Mouse (Mus musculus): ENCODE measurements around the gene Tbc1d5. TPM values are rescaled to one million over a fixed set of nuclear protein-coding genes. Genes with fewer than 3 reads are reported as not detected.
A peak's percentile ranks its signal among the peaks of the same experiment; 100 is the strongest.

The Tbc1d5 gene
- polyA plus RNA-seq, 1 experiment from 2014 or later, result 8.6 TPM

DNA sequence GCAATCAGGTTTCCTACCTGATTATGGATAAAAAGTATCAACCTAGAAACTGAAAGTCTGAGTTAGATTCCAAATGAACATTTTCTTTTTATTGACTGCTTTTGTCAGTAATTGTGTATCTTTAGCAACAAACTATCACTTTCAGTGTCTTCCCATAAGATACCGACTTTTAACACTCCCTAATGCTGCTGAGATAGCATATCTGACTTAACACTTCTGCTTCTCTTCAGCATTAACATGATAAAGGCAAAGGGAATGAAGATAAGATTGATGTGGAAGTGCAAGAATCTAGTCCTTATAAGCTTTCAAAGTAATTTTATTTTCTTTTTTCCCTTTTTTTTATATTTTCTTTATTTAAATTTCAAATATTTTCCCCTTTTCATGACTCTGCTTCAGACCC is 138.3 kb downstream of the Tbc1d5 start:
- 92% methylated on average over 1 of the region's 1 CpGs for WGBS
- Histone ChIP-seq H3K9ac (no peak overlapping the region), H3K27me3 (replicated peaks) (no peaks in the 10 kb centered on the region), H3K9me3 (no peaks in the 10 kb centered on the region), H3K27ac (no peak overlapping the region), H3K4me1 (no peaks in the 10 kb centered on the region), H3K4me3 (no peak overlapping the region), H3K4me2 (no peak overlapping the region), H3K36me3 (replicated peaks) (no peaks in the 10 kb centered on the region)
- ATAC-seq (replicated peaks), result no peak

GRCm38 (mm10) chr17:51023227-51023626 is 155.9 kb downstream of the Tbc1d5 start:
- no peak overlapping the region for H3K4me2 ChIP-seq
- no peaks in the 10 kb centered on the region for H3K9me3 ChIP-seq
- no peak overlapping the region for H3K27ac ChIP-seq
- no peaks in the 10 kb centered on the region for H3K27me3 ChIP-seq (replicated peaks)
- no peaks in the 10 kb centered on the region for H3K36me3 ChIP-seq (replicated peaks)
- no peak overlapping the region for H3K9ac ChIP-seq
- H3K4me3 ChIP-seq, result no peak overlapping the region
- no peaks in the 10 kb centered on the region for H3K4me1 ChIP-seq
- no peak for ATAC-seq (replicated peaks)
- 84% methylated on average over 5 of the region's 5 CpGs for WGBS

GRCm38 (mm10) chr17:51016384-51016783 is 162.8 kb downstream of the Tbc1d5 start:
- H3K27ac ChIP-seq, result no peak overlapping the region
- 76% methylated on average over 2 of the region's 2 CpGs for WGBS
- no peaks in the 10 kb centered on the region for H3K36me3 ChIP-seq (replicated peaks)

GRCm38 (mm10) chr17:51013908-51014307 is 165.2 kb downstream of the Tbc1d5 start:
- Histone ChIP-seq H3K4me2 (no peak overlapping the region), H3K27ac (no peak overlapping the region), H3K4me1 (no peaks in the 10 kb centered on the region), H3K36me3 (replicated peaks) (no peaks in the 10 kb centered on the region), H3K9me3 (no peaks in the 10 kb centered on the region), H3K9ac (no peak overlapping the region), H3K27me3 (replicated peaks) (no peaks in the 10 kb centered on the region), H3K4me3 (no peak overlapping the region)
- no peak for ATAC-seq (replicated peaks)

More at GRCm38 (mm10) chr17:51016384-51016783, 162.8 kb downstream of the Tbc1d5 start:
- no peaks in the 10 kb centered on the region for H3K9me3 ChIP-seq
- H3K4me3 ChIP-seq, result no peak overlapping the region
- no peak for ATAC-seq (replicated peaks)
- H3K4me1 ChIP-seq, result no peaks in the 10 kb centered on the region
- no peak overlapping the region for H3K4me2 ChIP-seq
- no peaks in the 10 kb centered on the region for H3K27me3 ChIP-seq (replicated peaks)
- H3K9ac ChIP-seq, result no peak overlapping the region

GRCm38 (mm10) chr17:51003179-51003578 is 176.0 kb downstream of the Tbc1d5 start:
- ATAC-seq (replicated peaks), result no peak

GRCm38 (mm10) chr17:50998216-50998615 is 180.9 kb downstream of the Tbc1d5 start:
- Histone ChIP-seq H3K27me3 (replicated peaks) (no peaks in the 10 kb centered on the region), H3K27ac (no peak overlapping the region), H3K9me3 (no peaks in the 10 kb centered on the region), H3K9ac (no peak overlapping the region), H3K4me3 (no peak overlapping the region), H3K4me1 (no peaks in the 10 kb centered on the region), H3K36me3 (replicated peaks) (no peaks in the 10 kb centered on the region), H3K4me2 (no peak overlapping the region)
- 85% methylated on average over 1 of the region's 1 CpGs for WGBS
- no peak for ATAC-seq (replicated peaks)

More at GRCm38 (mm10) chr17:51003179-51003578, 176.0 kb downstream of the Tbc1d5 start:
- H3K27me3 ChIP-seq (replicated peaks), result no peaks in the 10 kb centered on the region
- H3K9me3 ChIP-seq, result no peaks in the 10 kb centered on the region
- no peak overlapping the region for H3K27ac ChIP-seq
- no peak overlapping the region for H3K4me2 ChIP-seq
- H3K4me3 ChIP-seq, result no peak overlapping the region
- no peak overlapping the region for H3K9ac ChIP-seq
- no peaks in the 10 kb centered on the region for H3K36me3 ChIP-seq (replicated peaks)
- H3K4me1 ChIP-seq, result no peaks in the 10 kb centered on the region

- no peak overlapping the region for H3K4me2 ChIP-seq
- H3K4me3 ChIP-seq, result no peak overlapping the region
- no peaks in the 10 kb centered on the region for H3K36me3 ChIP-seq (replicated peaks)
- H3K4me1 ChIP-seq, result no peaks in the 10 kb centered on the region
- WGBS, result 97% methylated on average over 3 of the region's 3 CpGs
- ATAC-seq (replicated peaks), result no peak
- H3K9ac ChIP-seq, result no peak overlapping the region
- H3K9me3 ChIP-seq, result no peaks in the 10 kb centered on the region
- no peaks in the 10 kb centered on the region for H3K27me3 ChIP-seq (replicated peaks)
- no peak overlapping the region for H3K27ac ChIP-seq
These were observed 185.7 kb downstream of the Tbc1d5 start for GRCm38 (mm10) chr17:50993294-50993993.

DNA sequence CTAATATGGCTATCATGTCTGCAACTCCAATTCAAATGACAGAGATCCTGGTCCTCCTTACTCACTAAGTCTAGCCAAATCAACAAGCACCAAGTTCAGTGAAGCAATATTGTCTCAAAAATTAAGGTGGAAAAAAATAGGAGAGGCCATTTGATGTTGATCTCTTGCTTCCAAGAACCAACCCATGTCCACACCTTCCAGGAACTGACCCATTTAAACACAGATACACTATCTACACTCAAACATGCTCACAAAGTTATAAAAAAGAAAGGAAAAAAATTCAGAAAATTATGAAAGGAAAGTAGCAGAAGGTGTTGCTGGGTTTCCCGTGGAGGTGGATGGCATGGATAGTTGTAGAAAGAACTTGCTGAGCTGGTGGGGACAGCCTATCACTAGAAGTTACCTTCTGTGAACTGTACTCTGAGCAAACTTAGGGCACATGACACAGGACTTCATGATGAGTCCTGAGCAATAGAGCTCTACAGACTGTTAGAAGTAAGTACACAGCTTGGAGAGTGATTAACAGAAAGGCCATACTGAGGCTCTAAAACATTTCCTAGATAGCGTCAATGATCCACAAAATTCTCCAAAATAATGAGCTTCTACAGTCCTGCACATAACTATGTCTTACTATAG is 188.3 kb downstream of the Tbc1d5 start:
- WGBS, result 92% methylated on average over 2 of the region's 2 CpGs

DNA sequence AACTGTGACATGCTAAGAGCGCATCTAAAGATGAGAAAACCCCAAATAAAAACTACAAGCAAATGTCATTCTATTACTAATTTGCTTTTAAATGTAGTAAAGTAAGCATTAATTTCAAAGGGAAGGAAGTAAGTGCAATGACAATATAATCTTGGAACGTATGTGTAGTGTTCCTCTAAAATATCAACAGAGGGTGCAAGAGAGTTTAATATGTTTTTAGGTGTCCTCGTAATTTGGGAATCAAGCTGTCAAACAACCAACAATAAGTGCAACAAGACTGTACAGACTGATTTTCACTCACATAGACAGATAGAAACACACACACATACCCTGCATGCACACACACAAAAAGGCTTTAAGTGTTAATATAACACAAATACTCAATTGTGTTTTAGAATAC is 191.2 kb downstream of the Tbc1d5 start:
- no peaks in the 10 kb centered on the region for H3K36me3 ChIP-seq (replicated peaks)
- H3K27me3 ChIP-seq (replicated peaks), result no peaks in the 10 kb centered on the region
- WGBS, result 63% methylated on average over 3 of the region's 3 CpGs
- 0 out of 2 replicates have a peak, but pooled peaks have one; percentile 17 for ATAC-seq (replicated peaks)
- no peaks in the 10 kb centered on the region for H3K9me3 ChIP-seq
- H3K27ac ChIP-seq, result no peak overlapping the region
- H3K9ac ChIP-seq, result no peak overlapping the region
- H3K4me1 ChIP-seq, result no peaks in the 10 kb centered on the region
- H3K4me2 ChIP-seq, result no peak overlapping the region
- H3K4me3 ChIP-seq, result no peak overlapping the region

More for the DNA sequence above, 188.3 kb downstream of the Tbc1d5 start:
- no peaks in the 10 kb centered on the region for H3K4me1 ChIP-seq
- H3K4me2 ChIP-seq, result no peak overlapping the region
- no peak overlapping the region for H3K27ac ChIP-seq
- no peak for ATAC-seq (replicated peaks)
- H3K9me3 ChIP-seq, result no peaks in the 10 kb centered on the region
- no peak overlapping the region for H3K4me3 ChIP-seq
- H3K9ac ChIP-seq, result no peak overlapping the region
- no peaks in the 10 kb centered on the region for H3K36me3 ChIP-seq (replicated peaks)
- no peaks in the 10 kb centered on the region for H3K27me3 ChIP-seq (replicated peaks)

DNA sequence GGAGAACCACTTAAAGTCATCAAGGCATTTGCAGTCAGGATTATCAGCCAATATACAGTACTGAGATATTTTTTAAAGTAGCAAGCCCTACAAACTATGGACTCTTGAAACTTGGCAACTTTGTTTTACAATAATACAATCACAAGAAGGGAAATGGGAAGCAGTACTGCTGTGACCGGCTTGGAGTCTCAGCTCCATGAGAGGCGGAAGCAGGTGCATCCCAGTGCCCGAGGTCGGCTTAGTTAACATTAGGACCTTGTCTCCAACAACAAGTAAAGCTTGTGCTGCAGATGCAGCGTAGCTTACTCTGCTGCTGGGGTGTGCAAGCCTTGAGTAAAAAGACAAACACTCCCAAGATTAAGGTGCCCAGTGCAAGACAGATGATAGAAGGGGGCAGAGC is 197.2 kb downstream of the Tbc1d5 start:
- no peak overlapping the region for H3K9ac ChIP-seq
- H3K27ac ChIP-seq, result no peak overlapping the region
- H3K36me3 ChIP-seq (replicated peaks), result no peaks in the 10 kb centered on the region
- H3K4me1 ChIP-seq, result no peaks in the 10 kb centered on the region
- WGBS, result 80% methylated on average over 5 of the region's 5 CpGs
- H3K4me3 ChIP-seq, result no peak overlapping the region
- no peak for ATAC-seq (replicated peaks)
- no peaks in the 10 kb centered on the region for H3K9me3 ChIP-seq
- H3K27me3 ChIP-seq (replicated peaks), result no peaks in the 10 kb centered on the region
- no peak overlapping the region for H3K4me2 ChIP-seq

GRCm38 (mm10) chr17:50972142-50972541 is 207.0 kb downstream of the Tbc1d5 start:
- H3K4me2 ChIP-seq, result no peak overlapping the region

GRCm38 (mm10) chr17:50966147-50966546 is 213.0 kb downstream of the Tbc1d5 start:
- no peaks in the 10 kb centered on the region for H3K27me3 ChIP-seq (replicated peaks)
- H3K4me1 ChIP-seq, result no peaks in the 10 kb centered on the region
- H3K4me3 ChIP-seq, result no peak overlapping the region
- H3K27ac ChIP-seq, result no peak overlapping the region
- H3K9ac ChIP-seq, result no peak overlapping the region
- H3K9me3 ChIP-seq, result no peaks in the 10 kb centered on the region
- H3K36me3 ChIP-seq (replicated peaks), result no peaks in the 10 kb centered on the region
- WGBS, result 97% methylated on average over 1 of the region's 1 CpGs
- no peak for ATAC-seq (replicated peaks)
- H3K4me2 ChIP-seq, result no peak overlapping the region

More at GRCm38 (mm10) chr17:50972142-50972541, 207.0 kb downstream of the Tbc1d5 start:
- no peaks in the 10 kb centered on the region for H3K36me3 ChIP-seq (replicated peaks)
- no peak for ATAC-seq (replicated peaks)
- WGBS, result 27% methylated on average over 1 of the region's 1 CpGs
- H3K4me1 ChIP-seq, result no peaks in the 10 kb centered on the region
- H3K27ac ChIP-seq, result no peak overlapping the region
- H3K27me3 ChIP-seq (replicated peaks), result no peaks in the 10 kb centered on the region
- no peaks in the 10 kb centered on the region for H3K9me3 ChIP-seq
- H3K4me3 ChIP-seq, result no peak overlapping the region
- no peak overlapping the region for H3K9ac ChIP-seq

DNA sequence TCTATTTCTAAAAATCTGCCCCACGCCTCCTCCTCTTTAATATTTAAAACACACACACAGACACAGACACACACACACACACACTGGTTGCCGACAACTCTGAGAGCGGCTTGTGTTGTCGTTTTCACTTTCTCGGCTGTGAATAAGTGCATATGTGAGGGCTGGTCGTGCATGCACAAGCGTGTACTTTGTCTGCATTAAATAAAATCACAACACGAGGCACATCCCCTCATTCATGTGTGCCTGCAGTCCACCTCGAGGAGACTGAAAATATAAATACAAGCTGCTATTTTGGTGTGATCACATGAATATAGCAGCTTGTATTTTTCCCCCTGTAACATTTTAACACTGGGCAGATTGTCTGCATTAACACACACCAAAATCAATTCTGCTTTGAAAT is 224.8 kb downstream of the Tbc1d5 start:
- no peak for ATAC-seq (replicated peaks)
- Histone ChIP-seq H3K4me1 (no peaks in the 10 kb centered on the region), H3K27me3 (replicated peaks) (no peaks in the 10 kb centered on the region), H3K9me3 (no peaks in the 10 kb centered on the region), H3K36me3 (replicated peaks) (no peaks in the 10 kb centered on the region), H3K4me3 (no peak overlapping the region), H3K9ac (no peak overlapping the region), H3K27ac (no peak overlapping the region), H3K4me2 (no peak overlapping the region)
- 75% methylated on average over 9 of the region's 9 CpGs for WGBS
